Mouse (Mus musculus): ENCODE results near the gene Pabpc5.
A peak's percentile ranks its signal among the peaks of the same experiment; 100 is the strongest.

Gene Pabpc5

GRCm38 (mm10) chrX:119927081-119927571 lies at the start of gene Pabpc5:
Gene Pabpc5 (plus strand): TSS chrX:119927196.
- peak; percentile 14 to 43 for DNase-seq (ENCODE audit: low spot score in 2 of 2)

- DNase-seq (ENCODE audit: low spot score in 2 of 2): no peak
Observed at GRCm38 (mm10) chrX:119886957-119887593, 39.9 kb upstream of the Pabpc5 start.

DNA sequence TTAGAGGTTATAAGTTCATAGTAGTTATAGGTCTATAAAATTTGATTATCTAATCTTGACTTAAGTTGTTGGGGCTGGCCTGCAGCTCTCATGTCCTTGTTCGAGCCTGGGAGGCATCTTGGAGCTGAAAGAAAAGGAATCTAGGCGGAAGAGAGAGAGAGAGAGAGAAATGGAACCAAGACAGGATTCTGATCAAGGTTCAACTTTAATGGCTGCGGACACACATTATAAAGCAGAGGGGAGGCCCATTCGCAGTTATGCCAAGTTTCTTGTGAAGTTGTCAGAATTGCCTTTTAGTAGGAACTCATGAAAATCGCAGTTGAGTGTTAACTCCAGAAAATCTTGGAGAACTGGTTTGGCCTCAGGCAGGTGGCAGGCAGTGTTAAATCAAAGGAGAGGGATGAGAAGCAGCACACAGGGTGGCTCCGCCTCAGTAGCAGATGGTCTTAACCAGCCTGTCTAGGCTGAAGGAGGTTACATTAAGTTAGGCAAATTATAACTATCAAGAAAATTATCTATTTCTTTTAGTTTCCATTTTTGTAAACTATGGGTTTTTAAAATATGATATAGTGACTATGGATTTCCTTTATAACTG lies 38.6 kb upstream of the Pabpc5 start:
- no peak for DNase-seq (ENCODE audit: low spot score in 2 of 2)

- no peak for DNase-seq (ENCODE audit: low spot score in 2 of 2)
Observed at GRCm38 (mm10) chrX:119927852-119928251, 856 bp downstream of the Pabpc5 start.
